Mouse (Mus musculus) embryonic fibroblast, embryonic 13.5 days (primary cell): Measurements from ENCODE around the gene Rffl.

Experiments
- CTCF ChIP-seq: IDR thresholded peaks from 2 replicates; pipeline ENCODE4 v1.5.1; 2011; ENCODE audit warnings: mild to moderate bottlenecking, control low read depth, low read length, moderate library complexity, borderline replicate concordance; ENCODE audit not compliant: insufficient read depth
- POLR2A ChIP-seq: IDR thresholded peaks from 2 replicates; pipeline ENCODE4 v1.6.1; 2011; ENCODE audit warnings: low read depth, mild to moderate bottlenecking, control low read depth, low read length, moderate library complexity

GRCm38 (mm10) chr11:82763742-82764437 is 107.1 kb downstream of the Rffl start, which contains the start of the genes Cct6b and Zfp830:
- TF ChIP-seq CTCF (no peak), POLR2A (peak; percentile 99)
